Mouse (Mus musculus): ENCODE measurements at regions not wholly inside any gene's neighbourhood (a gene's known extent, or its start where the extent isn't known, plus 50 kb on each side); places are given as distances from the start of the nearest gene placed in this dataset.

GRCm38 (mm10) chrX:10896193-10896955, 181.6 kb downstream of the Mid1ip1 start:
- no peak for TF ChIP-seq POLR2A (IDR thresholded peaks at IDR 0.05; ENCODE audit: low read depth, low read length)
- TF ChIP-seq CTCF (IDR thresholded peaks at IDR 0.05; ENCODE audit: extremely low read depth, insufficient read depth, insufficient read length, insufficient replicate concordance) = no peak

Measured in spleen, adult 2 months (tissue).